Mouse (Mus musculus): ENCODE results near the gene Grm4.

DNA sequence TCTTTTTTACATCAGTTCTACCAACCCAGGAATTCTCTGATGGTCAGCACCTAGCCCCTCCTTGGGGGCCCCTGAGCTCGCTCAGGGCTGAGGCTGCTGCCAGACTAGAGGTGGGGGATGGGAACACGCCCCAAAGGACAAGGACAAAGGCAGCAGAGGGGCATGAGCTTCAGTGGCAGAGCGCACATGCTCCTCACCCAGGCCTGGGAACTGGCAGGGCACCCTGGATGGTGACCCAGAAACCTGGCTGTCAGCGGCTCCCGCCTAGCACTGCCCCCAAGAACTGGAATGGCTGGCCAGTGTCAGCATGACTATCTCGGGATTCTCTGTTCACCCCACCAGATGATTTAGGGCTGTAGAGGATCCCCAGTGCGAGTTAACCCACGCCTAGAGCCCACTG is 28.0 kb upstream of the Grm4 start:
- TF ChIP-seq POLR2A (IDR thresholded peaks at IDR 0.05; ENCODE audit: borderline replicate concordance, insufficient read depth, low read length) (no peak), CTCF (IDR thresholded peaks at IDR 0.05; ENCODE audit: borderline replicate concordance, insufficient read depth, low read depth, low read length) (no peak)
